Mouse (Mus musculus): ENCODE data around the gene Cit. TPM values are rescaled to one million over a fixed set of nuclear protein-coding genes. Genes with fewer than 3 reads are reported as not detected.
"Not testable (repeated sequence)": the region's sequence is repeated elsewhere in the genome, so short reads cannot be mapped to it uniquely, and the experiment has no call there.

The Cit gene
- polyA plus RNA-seq, 1 experiment, result 8.5 TPM

DNA sequence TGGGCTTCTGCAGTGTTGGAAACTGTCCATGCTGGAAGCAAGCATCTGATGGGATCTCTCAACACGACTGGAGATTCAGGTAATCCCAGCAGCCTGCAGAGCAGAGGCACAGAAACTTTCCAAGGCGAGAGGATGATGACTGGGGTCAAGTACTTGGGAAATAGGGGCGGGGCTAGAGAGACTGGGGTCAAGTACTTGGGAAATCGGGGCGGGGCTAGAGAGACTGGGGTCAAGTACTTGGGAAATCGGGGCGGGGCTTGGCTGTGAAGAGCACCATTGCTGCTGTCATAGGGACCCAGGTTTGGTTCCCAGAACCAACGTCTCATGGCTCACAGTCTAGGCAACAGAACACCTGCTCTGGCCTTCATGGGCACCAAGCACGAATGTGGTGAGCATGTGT lies 25.1 kb upstream of the Cit start:
- Histone ChIP-seq H3K27me3 (ENCODE audit: control insufficient read depth, insufficient read depth, insufficient read length) (no peaks in the 10 kb centered on the region), H3K79me2 (ENCODE audit: control insufficient read depth, insufficient read depth) (no peaks in the 10 kb centered on the region), H3K4me2 (ENCODE audit: low read depth) (no peak overlapping the region), H3K4me3 (no peak overlapping the region), H3ac (ENCODE audit: control insufficient read depth, insufficient read length) (no peak overlapping the region), H3K36me3 (ENCODE audit: control insufficient read depth, insufficient read depth) (no peaks in the 10 kb centered on the region)
- TF ChIP-seq POLR2A (IDR thresholded peaks at IDR 0.05; ENCODE audit: insufficient read length, low read depth), result no peak
- no peak for TF ChIP-seq USF1 (IDR thresholded peaks at IDR 0.05; ENCODE audit: low read depth)

DNA sequence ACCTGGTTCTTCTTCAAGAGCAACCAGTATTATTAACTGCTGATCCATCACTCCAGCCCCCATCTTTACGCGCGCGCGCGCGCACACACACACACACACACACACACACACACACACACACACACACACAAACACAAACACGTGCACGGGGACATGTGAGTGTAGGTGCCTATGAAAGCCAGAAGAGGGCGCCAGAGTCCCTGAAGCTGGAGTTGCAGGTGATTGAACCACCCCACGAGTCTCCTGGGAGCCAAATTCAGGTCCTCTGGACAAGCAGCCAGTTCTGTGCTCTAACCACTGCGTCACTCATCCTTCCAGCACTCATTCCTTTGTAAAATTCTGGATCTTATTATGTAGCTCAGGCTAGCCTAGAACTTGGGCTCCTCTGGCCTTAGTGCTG lies 23.9 kb upstream of the Cit start:
- no peaks in the 10 kb centered on the region for H3K27me3 ChIP-seq (ENCODE audit: control insufficient read depth, insufficient read depth, insufficient read length)
- no peak for TF ChIP-seq TCF12 (IDR thresholded peaks at IDR 0.05; ENCODE audit: insufficient read depth, poor library complexity, severe bottlenecking)
- TF ChIP-seq MYOG (IDR thresholded peaks at IDR 0.05; ENCODE audit: control insufficient read depth in 1 of 3, insufficient read depth in 1 of 3, insufficient read length in 2 of 3, low read depth in 2 of 3), result no peak
- no peak for TF ChIP-seq POLR2AphosphoS2 (IDR thresholded peaks at IDR 0.05; ENCODE audit: insufficient read length, low read depth)
- TF ChIP-seq CEBPB (IDR thresholded peaks at IDR 0.05; ENCODE audit: insufficient read depth, poor library complexity, severe bottlenecking), result no peak
- TF ChIP-seq USF1 (IDR thresholded peaks at IDR 0.05; ENCODE audit: low read depth), result no peak
- TF ChIP-seq E2F4 (IDR thresholded peaks at IDR 0.05; ENCODE audit: insufficient read depth), result no peak
- no peak for TF ChIP-seq POLR2A (IDR thresholded peaks at IDR 0.05; ENCODE audit: insufficient read length, low read depth)
- no peaks in the 10 kb centered on the region for H3K79me2 ChIP-seq (ENCODE audit: control insufficient read depth, insufficient read depth)
- H3K36me3 ChIP-seq (ENCODE audit: control insufficient read depth, insufficient read depth), result no peaks in the 10 kb centered on the region
- no peak overlapping the region for H3K4me2 ChIP-seq (ENCODE audit: low read depth)
- no peak overlapping the region for H3ac ChIP-seq (ENCODE audit: control insufficient read depth, insufficient read length)
- no peak overlapping the region for H3K4me3 ChIP-seq

DNA sequence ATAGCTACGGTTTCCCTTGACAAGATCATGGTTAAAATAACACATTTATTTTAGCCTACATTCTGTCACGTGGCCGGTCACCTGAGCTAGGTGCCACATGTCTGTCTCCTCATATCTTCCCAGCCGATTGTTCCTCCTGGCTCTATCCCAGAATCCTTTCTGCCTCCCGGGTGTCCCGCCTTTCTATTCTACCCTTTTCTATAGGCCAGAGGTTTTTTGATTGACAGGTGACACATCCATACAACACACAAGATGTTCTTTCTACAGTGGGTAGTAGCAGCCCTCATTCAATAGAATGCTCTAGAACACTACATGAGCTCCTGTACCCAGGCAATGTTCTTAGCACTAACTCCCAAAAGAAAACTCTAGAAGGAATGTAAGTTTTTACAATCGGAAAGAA lies 23.2 kb upstream of the Cit start:
- no peaks in the 10 kb centered on the region for H3K79me2 ChIP-seq (ENCODE audit: control insufficient read depth, insufficient read depth)
- no peaks in the 10 kb centered on the region for H3K36me3 ChIP-seq (ENCODE audit: control insufficient read depth, insufficient read depth)
- no peak overlapping the region for H3K4me2 ChIP-seq (ENCODE audit: low read depth)
- H3K4me3 ChIP-seq, result no peak overlapping the region
- no peak overlapping the region for H3ac ChIP-seq (ENCODE audit: control insufficient read depth, insufficient read length)
- TF ChIP-seq CEBPB (IDR thresholded peaks at IDR 0.05; ENCODE audit: insufficient read depth, poor library complexity, severe bottlenecking), result no peak
- no peak for TF ChIP-seq MYOD1 (IDR thresholded peaks at IDR 0.05; ENCODE audit: control insufficient read depth in 1 of 3, insufficient read length in 2 of 3, low read depth in 2 of 3)
- no peak for TF ChIP-seq MAX (IDR thresholded peaks at IDR 0.05; ENCODE audit: low read depth)
- TF ChIP-seq MYOG (IDR thresholded peaks at IDR 0.05; ENCODE audit: control insufficient read depth in 1 of 3, insufficient read depth in 1 of 3, insufficient read length in 2 of 3, low read depth in 2 of 3), result no peak
- H3K27me3 ChIP-seq (ENCODE audit: control insufficient read depth, insufficient read depth, insufficient read length), result no peaks in the 10 kb centered on the region

DNA sequence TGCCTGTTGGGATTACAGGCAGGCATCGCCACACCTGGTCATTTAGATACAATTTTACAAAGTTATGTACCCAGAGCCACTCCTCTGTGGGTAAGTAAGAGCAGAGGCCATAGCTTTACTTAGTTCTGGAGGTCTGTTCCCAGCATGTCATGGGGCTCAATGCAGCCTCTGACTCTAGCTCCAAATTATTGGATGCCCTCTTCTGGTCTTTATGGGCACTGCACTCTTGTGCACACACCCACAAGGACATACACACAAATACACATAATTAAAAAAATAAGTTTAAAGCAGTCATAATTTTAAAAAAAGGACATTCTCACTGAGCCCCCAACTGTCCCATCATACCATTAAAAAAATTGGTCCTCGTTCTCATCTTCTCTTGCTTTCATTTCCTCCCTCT lies 12.3 kb upstream of the Cit start:
- H3K4me2 ChIP-seq (ENCODE audit: low read depth), result no peak overlapping the region
- no peak overlapping the region for H3K4me3 ChIP-seq
- TF ChIP-seq TCF12 (IDR thresholded peaks at IDR 0.05; ENCODE audit: insufficient read depth, poor library complexity, severe bottlenecking) (no peak), E2F4 (IDR thresholded peaks at IDR 0.05; ENCODE audit: insufficient read depth) (no peak), TCF3 (IDR thresholded peaks at IDR 0.05; ENCODE audit: insufficient read length, low read depth) (no peak), MYOG (IDR thresholded peaks at IDR 0.05; ENCODE audit: control insufficient read depth in 1 of 3, insufficient read depth in 1 of 3, insufficient read length in 2 of 3, low read depth in 2 of 3) (no peak), MYOD1 (IDR thresholded peaks at IDR 0.05; ENCODE audit: control insufficient read depth in 1 of 3, insufficient read length in 2 of 3, low read depth in 2 of 3) (no peak), POLR2AphosphoS2 (IDR thresholded peaks at IDR 0.05; ENCODE audit: insufficient read length, low read depth) (no peak), USF1 (IDR thresholded peaks at IDR 0.05; ENCODE audit: low read depth) (no peak), SRF (IDR thresholded peaks at IDR 0.05; ENCODE audit: control insufficient read depth, insufficient read length, low read depth) (no peak), POLR2A (IDR thresholded peaks at IDR 0.05; ENCODE audit: insufficient read length, low read depth) (no peak), CEBPB (IDR thresholded peaks at IDR 0.05; ENCODE audit: insufficient read depth, poor library complexity, severe bottlenecking) (no peak), REST (IDR thresholded peaks at IDR 0.05; ENCODE audit: insufficient read depth, insufficient read length) (no peak), MAX (IDR thresholded peaks at IDR 0.05; ENCODE audit: low read depth) (no peak)
- H3ac ChIP-seq (ENCODE audit: control insufficient read depth, insufficient read length), result no peak overlapping the region
- no peaks in the 10 kb centered on the region for H3K79me2 ChIP-seq (ENCODE audit: control insufficient read depth, insufficient read depth)
- no peaks in the 10 kb centered on the region for H3K27me3 ChIP-seq (ENCODE audit: control insufficient read depth, insufficient read depth, insufficient read length)
- H3K36me3 ChIP-seq (ENCODE audit: control insufficient read depth, insufficient read depth), result no peaks in the 10 kb centered on the region

DNA sequence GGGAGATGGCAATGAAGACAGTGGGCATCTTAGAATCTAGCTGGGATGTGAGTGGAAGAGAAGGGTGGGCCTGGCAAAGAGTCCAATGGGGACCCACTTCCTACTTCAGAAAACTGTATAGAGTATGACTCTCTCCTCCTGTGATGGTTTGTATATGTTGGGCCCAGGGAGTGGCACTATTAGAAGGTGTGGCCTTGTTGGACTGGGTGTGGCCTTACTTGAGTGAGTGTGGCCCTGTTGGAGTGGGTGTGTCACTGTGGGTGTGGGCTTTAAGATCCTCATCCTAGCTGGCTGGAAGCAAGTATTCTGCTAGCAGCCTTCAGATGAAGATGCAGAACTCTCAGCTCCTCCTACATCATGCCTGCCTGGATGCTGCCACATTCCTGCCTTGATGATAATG lies 11.3 kb upstream of the Cit start:
- H3K36me3 ChIP-seq (ENCODE audit: control insufficient read depth, insufficient read depth); H3K27me3 ChIP-seq (ENCODE audit: control insufficient read depth, insufficient read depth, insufficient read length); H3ac ChIP-seq (ENCODE audit: control insufficient read depth, insufficient read length); H3K4me3 ChIP-seq; H3K79me2 ChIP-seq (ENCODE audit: control insufficient read depth, insufficient read depth); H3K4me2 ChIP-seq (ENCODE audit: low read depth): not testable (repeated sequence)

DNA sequence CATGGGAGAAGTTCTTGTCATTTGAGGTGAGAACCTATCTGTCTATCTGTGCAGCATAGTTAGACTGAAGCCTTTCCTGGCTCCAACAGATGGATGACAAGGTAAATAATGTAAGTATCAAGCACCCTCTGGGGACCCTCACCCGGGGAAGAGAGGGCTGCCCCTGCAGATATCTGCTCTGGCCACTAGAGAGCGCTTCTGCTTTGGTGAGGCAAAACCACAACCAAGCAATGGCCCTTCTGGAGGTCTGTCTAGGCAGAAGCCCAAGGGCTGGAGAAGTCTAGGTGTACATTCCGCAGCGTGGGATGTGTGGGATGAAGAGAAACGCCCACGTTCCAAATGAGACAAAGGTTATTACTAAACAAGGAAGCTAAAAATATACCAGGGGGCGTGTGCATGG lies 9.8 kb upstream of the Cit start:
- Histone ChIP-seq H3K79me2 (ENCODE audit: control insufficient read depth, insufficient read depth) (no peaks in the 10 kb centered on the region), H3K4me2 (ENCODE audit: low read depth) (no peak overlapping the region), H3K4me3 (no peak overlapping the region), H3K36me3 (ENCODE audit: control insufficient read depth, insufficient read depth) (no peaks in the 10 kb centered on the region), H3K27me3 (ENCODE audit: control insufficient read depth, insufficient read depth, insufficient read length) (no peaks in the 10 kb centered on the region), H3ac (ENCODE audit: control insufficient read depth, insufficient read length) (no peak overlapping the region)
- TF ChIP-seq MYOG (IDR thresholded peaks at IDR 0.05; ENCODE audit: control insufficient read depth in 1 of 3, insufficient read depth in 1 of 3, insufficient read length in 2 of 3, low read depth in 2 of 3), result no peak

All from myocyte (in vitro differentiated cells).